Mouse (Mus musculus) hindbrain, embryonic 15.5 days (tissue): ENCODE data around the gene Hivep3. TPM values are rescaled to one million over a fixed set of nuclear protein-coding genes. Genes with fewer than 3 reads are reported as not detected.

ENCODE experiments used
- ATAC-seq: fragments of 200-750 bp; cut with Nextera tagmentation; 2 replicates; pipeline ENCODE4 v1.8.0; 2017; ENCODE audit warnings: low read depth, moderate number of reproducible peaks, moderate TSS enrichment; ENCODE audit not compliant: low FRiP score
- H3K27ac ChIP-seq: fragments of 300-500 bp; sonication (generic); replicated peaks from 2 replicates; pipeline ENCODE4 v1.5.1; 2015; ENCODE audit warnings: mild to moderate bottlenecking, inconsistent platforms
- H3K27me3 ChIP-seq: fragments of 300-500 bp; sonication (generic); 2 replicates; pipeline ENCODE4 v1.6.1; 2015; ENCODE audit warnings: control low read depth, inconsistent platforms
- H3K36me3 ChIP-seq: fragments of 300-500 bp; sonication (generic); 2 replicates; pipeline ENCODE4 v1.6.1; 2015; ENCODE audit warnings: control low read depth, inconsistent platforms
- H3K4me1 ChIP-seq: fragments of 300-500 bp; sonication (generic); replicated peaks from 2 replicates; pipeline ENCODE4 v1.6.1; 2015; ENCODE audit warnings: control low read depth, inconsistent platforms
- H3K4me2 ChIP-seq: fragments of 300-500 bp; sonication (generic); 2 replicates; pipeline ENCODE4 v1.6.1; 2015; ENCODE audit warnings: moderate library complexity, mild to moderate bottlenecking, inconsistent platforms
- H3K4me3 ChIP-seq: fragments of 300-500 bp; sonication (generic); 2 replicates; pipeline ENCODE4 v1.5.1; 2015; ENCODE audit warnings: mild to moderate bottlenecking, inconsistent platforms
- H3K9ac ChIP-seq: fragments of 300-500 bp; sonication (generic); 2 replicates; pipeline ENCODE4 v1.6.1; 2015; ENCODE audit warnings: inconsistent platforms
- H3K9me3 ChIP-seq: fragments of 300-500 bp; sonication (generic); 2 replicates; pipeline ENCODE4 v1.6.1; 2016; ENCODE audit warnings: control low read depth, inconsistent platforms
- WGBS: fragments of 180-500 bp; shearing (Covaris S2); methylation state at CpG from one replicate; pipeline ENCODE4 v1.1.7; 2015; 5-methylcytosine and 5-hydroxymethylcytosine counted together
- polyA plus RNA-seq: library from polyadenylated mRNA; unstranded; fragments of >200 nt; fragmentation: Nextera tagmentation; extraction: Ambion mirVana; gene quantifications from 2 replicates; pipeline ENCODE4 v1.2.1, GENCODE M21; 2015

The Hivep3 gene
- polyA plus RNA-seq, 1 experiment from 2014 or later, result 16.5 TPM

GRCm38 (mm10) chr4:119921022-119921717 is 187.6 kb downstream of the Hivep3 start:
- ATAC-seq, result no peak
- Histone ChIP-seq H3K27me3 (no peaks in the 10 kb centered on the region), H3K4me2 (no peak overlapping the region), H3K9me3 (no peaks in the 10 kb centered on the region; the same call in 1 of the 2 replicates), H3K27ac (no peak overlapping the region; the same call in 1 of the 2 replicates), H3K4me1 (peaks cover 10% of the 10 kb centered on the region; the same call in 1 of the 2 replicates), H3K4me3 (no peak overlapping the region), H3K36me3 (no peaks in the 10 kb centered on the region), H3K9ac (no peak overlapping the region)
- 76% methylated on average over 12 of the region's 12 CpGs for WGBS

DNA sequence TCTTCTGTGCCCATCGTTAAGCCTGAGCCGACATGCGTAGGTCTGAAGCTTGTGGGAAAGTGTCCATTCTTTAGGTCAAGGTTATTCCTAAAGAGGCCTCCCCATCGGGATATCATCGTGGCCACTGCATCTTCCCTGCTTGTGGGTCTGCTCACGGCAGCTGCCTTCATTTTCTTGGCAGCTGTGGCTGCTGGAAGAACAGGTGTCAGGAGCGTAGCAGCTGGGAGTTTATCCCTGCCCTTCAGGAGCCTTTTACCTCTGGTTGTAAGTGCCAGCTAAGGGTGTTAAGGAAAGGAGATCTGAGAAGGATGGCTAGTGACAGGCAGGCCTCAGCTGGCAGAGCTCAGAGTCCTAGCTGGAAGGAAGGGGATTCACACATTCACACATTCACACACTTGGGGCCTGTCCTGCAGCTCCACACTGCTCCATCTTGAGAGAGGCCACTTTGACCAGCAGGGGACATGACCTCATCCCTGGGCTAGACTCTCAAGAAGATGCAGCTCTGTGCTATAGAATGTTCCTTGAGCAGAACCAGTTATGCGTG is 188.2 kb downstream of the Hivep3 start:
- ATAC-seq, result no peak
- Histone ChIP-seq H3K36me3 (no peaks in the 10 kb centered on the region), H3K9ac (no peak overlapping the region), H3K9me3 (no peaks in the 10 kb centered on the region; the same call in 1 of the 2 replicates), H3K4me3 (no peak overlapping the region), H3K27me3 (no peaks in the 10 kb centered on the region), H3K27ac (no peak overlapping the region; the same call in 1 of the 2 replicates), H3K4me2 (no peak overlapping the region), H3K4me1 (peaks cover 10% of the 10 kb centered on the region; the same call in 1 of the 2 replicates)
- 65% methylated on average over 8 of the region's 8 CpGs for WGBS

GRCm38 (mm10) chr4:119922945-119923344 is 189.4 kb downstream of the Hivep3 start:
- ATAC-seq, result no peak; the same call in 1 of the 2 replicates
- Histone ChIP-seq H3K9me3 (no peaks in the 10 kb centered on the region; the same call in 1 of the 2 replicates), H3K4me1 (peaks cover 10% of the 10 kb centered on the region; the same call in 1 of the 2 replicates), H3K4me3 (no peak overlapping the region), H3K36me3 (no peaks in the 10 kb centered on the region), H3K4me2 (no peak overlapping the region), H3K27ac (no peak overlapping the region), H3K9ac (no peak overlapping the region), H3K27me3 (no peaks in the 10 kb centered on the region)
- WGBS, result 90% methylated on average over 8 of the region's 8 CpGs

- WGBS, result 78% methylated on average over 3 of the region's 3 CpGs
- Histone ChIP-seq H3K27me3 (no peaks in the 10 kb centered on the region), H3K36me3 (no peaks in the 10 kb centered on the region), H3K9me3 (no peaks in the 10 kb centered on the region; the same call in 1 of the 2 replicates), H3K4me2 (no peak overlapping the region), H3K4me3 (no peak overlapping the region), H3K4me1 (peaks cover 10% of the 10 kb centered on the region; the same call in 1 of the 2 replicates), H3K27ac (no peak overlapping the region), H3K9ac (no peak overlapping the region)
- no peak for ATAC-seq
Measured at GRCm38 (mm10) chr4:119923410-119923809, 189.8 kb downstream of the Hivep3 start.

GRCm38 (mm10) chr4:119925052-119925451 is 191.5 kb downstream of the Hivep3 start:
- Histone ChIP-seq H3K36me3 (no peaks in the 10 kb centered on the region), H3K27me3 (no peaks in the 10 kb centered on the region), H3K27ac (no peak overlapping the region), H3K9me3 (no peaks in the 10 kb centered on the region; the same call in 1 of the 2 replicates), H3K4me2 (no peak overlapping the region), H3K4me1 (peaks cover 10% of the 10 kb centered on the region; the same call in 1 of the 2 replicates), H3K9ac (no peak overlapping the region), H3K4me3 (no peak overlapping the region)
- no peak for ATAC-seq

- Histone ChIP-seq H3K4me1 (peaks cover 25% of the 10 kb centered on the region), H3K27ac (peak overlapping the region; percentile 42), H3K4me2 (no peak overlapping the region), H3K4me3 (no peak overlapping the region), H3K9ac (no peak overlapping the region), H3K27me3 (no peaks in the 10 kb centered on the region), H3K36me3 (no peaks in the 10 kb centered on the region), H3K9me3 (no peaks in the 10 kb centered on the region)
- WGBS, result 11% methylated on average over 8 of the region's 8 CpGs
- ATAC-seq, result peak; percentile 60; the same call in 1 of the 2 replicates
Measured at GRCm38 (mm10) chr4:119931923-119932322, 198.3 kb downstream of the Hivep3 start.

DNA sequence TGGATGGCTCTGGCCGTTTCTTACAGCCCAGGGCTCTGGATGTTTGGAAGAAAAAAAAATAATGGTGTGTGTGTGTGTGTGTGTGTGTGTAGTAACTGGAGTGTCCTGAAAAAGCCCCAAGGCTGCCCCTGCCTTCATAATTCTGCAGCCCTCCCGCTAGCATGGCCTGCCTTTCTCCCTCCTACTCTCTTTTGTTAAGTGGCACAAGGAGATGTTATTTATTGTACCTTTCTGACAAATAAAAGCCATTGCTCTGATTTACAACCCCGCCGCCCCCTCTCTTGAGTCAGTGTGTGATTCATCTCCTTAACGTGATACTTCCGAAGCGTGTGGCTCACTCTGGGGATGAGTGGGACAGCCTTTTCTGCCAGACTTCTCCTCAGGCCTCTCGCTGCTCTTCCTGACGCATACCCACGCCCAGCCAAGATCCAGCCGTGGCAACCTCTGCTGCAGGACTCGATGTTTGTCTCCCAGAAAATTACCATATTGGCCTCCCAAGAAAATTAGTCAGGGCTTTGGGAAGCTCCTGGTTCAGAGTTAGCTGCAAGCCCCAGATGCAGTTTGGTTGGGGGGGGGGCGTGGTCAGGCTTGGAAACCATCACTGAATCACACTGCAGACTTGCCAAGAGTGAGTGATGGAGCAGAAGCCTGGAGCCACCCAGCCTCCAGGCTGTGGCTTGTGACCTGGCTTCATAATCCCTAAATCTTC is 199.1 kb downstream of the Hivep3 start:
- H3K9ac ChIP-seq, result no peak overlapping the region

DNA sequence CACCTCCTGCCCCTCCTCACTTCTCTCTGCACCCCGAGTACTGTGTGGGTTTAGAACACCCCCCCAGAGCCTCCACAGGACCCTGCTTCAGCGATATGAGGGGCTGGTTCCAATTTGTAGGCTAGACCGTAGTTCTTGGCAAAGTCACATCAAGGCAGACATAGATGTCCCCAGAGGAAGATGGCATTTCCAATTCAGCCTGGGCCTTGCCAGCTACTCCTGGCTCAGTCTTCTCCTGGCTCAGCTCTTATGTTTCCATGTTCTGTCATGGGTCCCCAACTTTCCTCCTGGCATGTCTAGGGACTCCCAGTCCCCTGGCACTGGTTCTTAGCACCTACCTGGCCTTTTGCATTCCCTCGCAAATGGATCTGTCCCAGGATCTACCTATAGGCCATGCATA is 201.3 kb downstream of the Hivep3 start:
- Histone ChIP-seq H3K9me3 (no peaks in the 10 kb centered on the region), H3K27ac (no peak overlapping the region), H3K4me2 (no peak overlapping the region), H3K9ac (no peak overlapping the region), H3K36me3 (no peaks in the 10 kb centered on the region), H3K27me3 (no peaks in the 10 kb centered on the region), H3K4me1 (peaks cover 43% of the 10 kb centered on the region), H3K4me3 (no peak overlapping the region)
- WGBS, result 81% methylated on average over 4 of the region's 4 CpGs
- no peak for ATAC-seq

More for the DNA sequence above, 199.1 kb downstream of the Hivep3 start:
- Histone ChIP-seq H3K27ac (peak overlapping the region; percentile 42), H3K27me3 (no peaks in the 10 kb centered on the region), H3K4me3 (no peak overlapping the region), H3K4me1 (peaks cover 33% of the 10 kb centered on the region), H3K9me3 (no peaks in the 10 kb centered on the region), H3K36me3 (no peaks in the 10 kb centered on the region), H3K4me2 (no peak overlapping the region)
- peak; percentile 55; the same call in 1 of the 2 replicates for ATAC-seq
- 19% methylated on average over 13 of the region's 13 CpGs for WGBS

- ATAC-seq, result peak; percentile 94
- 27% methylated on average over 7 of the region's 7 CpGs for WGBS
- Histone ChIP-seq H3K4me1 (peaks cover 27% of the 10 kb centered on the region), H3K27me3 (no peaks in the 10 kb centered on the region), H3K36me3 (no peaks in the 10 kb centered on the region), H3K9me3 (no peaks in the 10 kb centered on the region), H3K9ac (no peak overlapping the region), H3K4me2 (no peak overlapping the region), H3K4me3 (no peak overlapping the region), H3K27ac (peak overlapping the region; percentile 54)
Measured at GRCm38 (mm10) chr4:119937876-119938275, 204.3 kb downstream of the Hivep3 start.

DNA sequence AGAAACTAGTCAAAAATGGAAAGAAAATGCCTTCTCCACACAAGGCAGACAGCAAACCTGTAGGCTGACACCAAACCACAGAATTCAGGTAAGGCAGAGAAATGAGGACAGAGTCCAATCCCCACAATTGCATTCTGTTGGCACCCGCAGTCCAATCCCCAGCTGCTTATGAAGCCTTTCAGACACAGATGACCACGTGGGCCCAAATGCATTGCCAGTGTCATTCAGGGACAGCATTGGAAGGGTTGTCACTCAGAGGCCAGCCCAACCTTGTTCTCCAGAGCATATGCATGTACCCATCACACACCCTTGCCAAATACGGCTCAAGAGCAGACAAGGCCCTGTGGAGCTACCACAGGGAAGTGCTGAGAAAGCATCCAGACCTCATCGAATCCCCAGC is 204.9 kb downstream of the Hivep3 start:
- no peak overlapping the region for H3K9ac ChIP-seq
- ATAC-seq, result no peak
- no peaks in the 10 kb centered on the region for H3K9me3 ChIP-seq
- H3K27me3 ChIP-seq, result no peaks in the 10 kb centered on the region
- H3K4me3 ChIP-seq, result no peak overlapping the region
- 66% methylated on average over 4 of the region's 4 CpGs for WGBS
- no peaks in the 10 kb centered on the region for H3K36me3 ChIP-seq
- no peak overlapping the region for H3K4me2 ChIP-seq
- peaks cover 21% of the 10 kb centered on the region for H3K4me1 ChIP-seq
- peak overlapping the region; percentile 54; the same call in 1 of the 2 replicates for H3K27ac ChIP-seq

- no peaks in the 10 kb centered on the region for H3K27me3 ChIP-seq
- H3K9me3 ChIP-seq, result no peaks in the 10 kb centered on the region
- ATAC-seq, result no peak
- WGBS, result 79% methylated on average over 6 of the region's 6 CpGs
- peaks cover 21% of the 10 kb centered on the region for H3K4me1 ChIP-seq
- H3K4me2 ChIP-seq, result no peak overlapping the region
- no peak overlapping the region for H3K9ac ChIP-seq
- no peak overlapping the region for H3K27ac ChIP-seq
- H3K4me3 ChIP-seq, result no peak overlapping the region
- H3K36me3 ChIP-seq, result no peaks in the 10 kb centered on the region
Measured at GRCm38 (mm10) chr4:119939786-119940185, 206.2 kb downstream of the Hivep3 start.
